Mouse (Mus musculus): ENCODE measurements around the gene Nploc4.

- TF ChIP-seq CTCF (IDR thresholded peaks at IDR 0.05; ENCODE audit: low read depth): peak; percentile 60
- TF ChIP-seq EP300 (IDR thresholded peaks at IDR 0.05; ENCODE audit: low read depth): no peak; the same call in 1 of the 2 replicates
These were observed 58.6 kb downstream of the Nploc4 start, which contains the start of gene Faap100 for GRCm38 (mm10) chr11:120378611-120379540.
